Mouse (Mus musculus): ENCODE measurements around the gene Sema3g.
A peak's percentile ranks its signal among the peaks of the same experiment; 100 is the strongest.

DNA sequence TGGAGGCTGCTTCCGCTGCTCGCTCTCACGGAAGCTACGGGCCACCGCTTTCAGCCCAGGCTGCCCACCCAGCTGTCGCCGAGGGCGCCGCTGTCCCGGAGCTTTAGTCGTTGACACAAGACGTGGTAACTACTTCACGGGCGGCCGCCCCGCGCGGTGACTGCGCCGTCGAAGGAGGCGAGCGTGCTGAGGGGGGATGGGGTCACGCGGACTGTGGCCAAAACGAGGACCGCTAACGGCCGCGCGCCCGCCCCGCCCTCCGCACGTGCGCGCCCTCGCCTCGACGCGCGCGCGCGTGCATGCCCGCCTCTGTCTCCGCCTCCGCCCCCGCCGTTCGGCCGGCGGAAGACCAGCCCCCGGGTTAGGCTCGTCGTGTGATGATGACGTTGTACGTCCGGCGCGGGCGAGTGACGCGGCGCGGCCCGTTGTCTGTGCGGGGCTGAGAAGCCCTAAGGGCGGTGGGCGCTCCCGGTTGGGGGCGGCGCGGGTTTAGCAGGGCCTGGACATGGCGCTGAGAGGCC lies 33.5 kb downstream of the Sema3g start, which contains the start of the genes Phf7 and Bap1:
- no peak for TF ChIP-seq CTCF (IDR thresholded peaks at IDR 0.05; ENCODE audit: borderline replicate concordance, insufficient read depth, low read depth, low read length)
- peak; percentile 91 for TF ChIP-seq POLR2A (IDR thresholded peaks at IDR 0.05; ENCODE audit: borderline replicate concordance, insufficient read depth, low read length)

Data from cerebellum, adult 2 months (tissue).